Mouse (Mus musculus): ENCODE results near the gene Tcp11. TPM values are rescaled to one million over a fixed set of nuclear protein-coding genes. Genes with fewer than 3 reads are reported as not detected.
A peak's percentile ranks its signal among the peaks of the same experiment; 100 is the strongest.

The Tcp11 gene
- total RNA-seq, 1 experiment from 2014 or later = 2.3 TPM

DNA sequence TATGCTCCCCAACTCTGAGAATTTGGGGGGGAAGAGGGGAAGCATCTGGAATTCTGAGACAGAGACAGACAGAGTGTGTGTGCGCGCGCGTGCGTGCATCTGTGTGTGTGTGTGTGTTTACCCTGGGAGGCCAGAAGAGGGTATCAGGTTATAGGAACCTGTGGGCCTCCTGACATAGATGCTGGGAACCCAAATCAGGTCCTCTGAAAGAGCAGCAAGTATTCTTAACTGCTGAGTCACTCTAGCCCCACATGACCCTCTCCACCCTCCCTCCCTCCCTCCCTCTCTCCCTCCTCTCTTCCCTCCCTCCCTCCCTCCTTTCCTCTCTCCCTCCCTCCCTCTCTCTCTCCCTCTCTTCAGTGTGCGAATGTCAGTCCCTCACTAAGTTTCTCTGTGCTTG is 8.3 kb upstream of the Tcp11 start:
- no peak for ATAC-seq (replicated peaks; ENCODE audit: insufficient number of reproducible peaks, low FRiP score, low TSS enrichment, poor library complexity, severe bottlenecking)

GRCm38 (mm10) chr17:28087430-28087829 is 7.0 kb upstream of the Tcp11 start:
- ATAC-seq (replicated peaks; ENCODE audit: insufficient number of reproducible peaks, low FRiP score, low TSS enrichment, poor library complexity, severe bottlenecking) = no peak

- ATAC-seq (replicated peaks; ENCODE audit: insufficient number of reproducible peaks, low FRiP score, low TSS enrichment, poor library complexity, severe bottlenecking) = peak; percentile 87
Observed at GRCm38 (mm10) chr17:28084964-28085363, 4.5 kb upstream of the Tcp11 start.

GRCm38 (mm10) chr17:28084395-28084905 is 4.0 kb upstream of the Tcp11 start:
- ATAC-seq (replicated peaks; ENCODE audit: insufficient number of reproducible peaks, low FRiP score, low TSS enrichment, poor library complexity, severe bottlenecking) = no peak

DNA sequence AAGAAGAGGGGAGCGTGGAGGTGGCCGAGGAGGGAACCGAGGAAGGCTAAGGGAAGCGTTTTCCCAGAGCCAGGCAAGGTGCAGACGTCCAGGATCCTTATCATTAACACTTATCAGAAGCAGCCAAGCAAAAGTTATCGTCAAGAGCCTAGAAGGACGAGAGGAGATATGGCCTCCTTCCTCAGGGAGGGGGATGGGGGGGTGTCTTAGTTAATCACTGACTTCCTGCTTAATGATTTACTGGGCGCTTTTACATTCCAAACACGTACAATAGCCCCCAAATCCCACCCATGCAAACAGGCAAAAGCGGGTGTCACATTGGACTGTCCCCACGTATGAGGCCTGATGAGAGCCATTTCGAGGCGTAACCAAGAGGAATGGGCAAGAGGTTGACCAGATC is 2.4 kb upstream of the Tcp11 start:
- no peak for ATAC-seq (replicated peaks; ENCODE audit: insufficient number of reproducible peaks, low FRiP score, low TSS enrichment, poor library complexity, severe bottlenecking)

GRCm38 (mm10) chr17:28081856-28082255 is 1.4 kb upstream of the Tcp11 start:
- no peak for ATAC-seq (replicated peaks; ENCODE audit: insufficient number of reproducible peaks, low FRiP score, low TSS enrichment, poor library complexity, severe bottlenecking)

DNA sequence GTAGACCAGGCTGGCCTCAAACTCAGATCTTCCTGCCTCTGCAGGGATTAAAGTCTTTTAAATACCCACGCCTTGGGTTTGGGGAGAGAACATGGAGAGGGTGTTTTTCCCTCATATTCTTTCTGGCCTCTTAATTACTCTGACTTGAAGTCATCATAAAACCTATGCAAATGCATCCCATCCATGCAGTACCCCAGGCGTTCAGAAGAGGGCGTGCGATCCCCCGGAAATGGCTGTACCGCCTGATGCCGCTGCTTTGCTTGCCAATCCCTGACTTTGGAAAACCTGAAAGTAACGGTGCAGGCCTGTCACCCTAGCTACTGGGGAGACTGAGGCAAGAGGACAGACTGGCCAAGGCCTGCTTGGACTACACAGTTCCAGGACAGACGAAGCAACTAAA is 946 bp upstream of the Tcp11 start:
- ATAC-seq (replicated peaks; ENCODE audit: insufficient number of reproducible peaks, low FRiP score, low TSS enrichment, poor library complexity, severe bottlenecking) = no peak

DNA sequence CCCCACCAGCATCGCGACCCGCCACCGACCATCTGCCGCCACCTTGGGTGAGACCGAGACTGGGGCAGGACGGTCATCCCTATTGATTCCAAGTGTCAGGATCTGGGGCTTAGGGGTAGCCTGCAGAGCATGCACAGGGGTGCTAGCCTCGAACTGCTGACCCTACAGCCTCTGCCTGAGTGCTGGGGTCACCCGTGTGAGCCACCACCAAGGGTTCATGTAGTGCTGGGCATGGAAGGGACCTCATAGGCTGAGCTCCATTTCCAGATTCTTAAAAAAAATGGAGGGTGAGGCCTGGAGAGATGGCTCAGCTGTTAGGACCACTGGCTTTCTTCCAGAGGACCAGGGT is 352 bp upstream of the Tcp11 start:
- no peak for ATAC-seq (replicated peaks; ENCODE audit: insufficient number of reproducible peaks, low FRiP score, low TSS enrichment, poor library complexity, severe bottlenecking)

DNA sequence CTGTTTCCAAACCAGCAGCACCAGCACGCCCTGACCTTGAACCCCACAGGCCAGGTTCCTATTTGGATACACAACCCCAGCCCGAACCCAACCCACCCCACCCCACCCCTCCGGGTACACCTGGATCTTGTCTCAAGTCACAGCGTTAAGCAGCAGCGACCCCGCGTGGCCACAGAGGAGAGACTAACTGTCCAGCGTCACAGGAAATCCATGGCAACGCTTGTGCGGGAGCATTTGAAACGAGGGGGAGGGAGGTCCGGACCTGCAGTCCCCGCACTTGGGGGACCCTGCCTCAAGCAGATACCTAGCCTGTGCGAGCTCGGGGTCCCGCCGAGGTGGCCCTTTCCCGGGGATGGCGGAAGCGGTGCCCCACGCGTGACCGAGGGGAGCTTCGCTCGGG is 821 bp downstream of the Tcp11 start:
- ATAC-seq (replicated peaks; ENCODE audit: insufficient number of reproducible peaks, low FRiP score, low TSS enrichment, poor library complexity, severe bottlenecking) = peak; percentile 51

GRCm38 (mm10) chr17:28078028-28078427 is 2.4 kb downstream of the Tcp11 start:
- no peak for ATAC-seq (replicated peaks; ENCODE audit: insufficient number of reproducible peaks, low FRiP score, low TSS enrichment, poor library complexity, severe bottlenecking)

DNA sequence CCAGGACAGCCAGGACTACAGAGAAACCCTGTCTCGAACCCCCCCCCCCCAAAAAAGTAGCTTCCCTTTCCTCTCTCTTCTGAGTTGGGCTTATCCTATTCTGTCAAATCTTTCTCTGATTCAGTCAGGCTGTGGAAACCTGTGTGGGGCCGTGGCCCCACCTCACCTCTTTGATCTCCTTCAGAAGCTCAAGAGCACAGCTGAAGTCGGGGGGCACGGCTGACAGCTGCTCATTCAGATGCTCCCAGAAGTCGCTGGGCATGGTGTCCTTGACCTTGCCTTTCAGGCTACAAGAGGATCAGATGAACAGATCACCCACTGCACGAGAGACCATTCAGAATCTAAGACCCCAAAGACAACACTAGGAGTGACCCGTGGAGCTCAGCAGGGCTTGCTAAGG is 6.0 kb downstream of the Tcp11 start:
- no peak for ATAC-seq (replicated peaks; ENCODE audit: insufficient number of reproducible peaks, low FRiP score, low TSS enrichment, poor library complexity, severe bottlenecking)

- ATAC-seq (replicated peaks; ENCODE audit: insufficient number of reproducible peaks, low FRiP score, low TSS enrichment, poor library complexity, severe bottlenecking) = no peak
Observed at GRCm38 (mm10) chr17:28072730-28073129, 7.7 kb downstream of the Tcp11 start.

GRCm38 (mm10) chr17:28070256-28070655 is 10.2 kb downstream of the Tcp11 start:
- no peak for ATAC-seq (replicated peaks; ENCODE audit: insufficient number of reproducible peaks, low FRiP score, low TSS enrichment, poor library complexity, severe bottlenecking)

- no peak for ATAC-seq (replicated peaks; ENCODE audit: insufficient number of reproducible peaks, low FRiP score, low TSS enrichment, poor library complexity, severe bottlenecking)
Observed at GRCm38 (mm10) chr17:28069446-28069845, 11.0 kb downstream of the Tcp11 start.

- no peak for ATAC-seq (replicated peaks; ENCODE audit: insufficient number of reproducible peaks, low FRiP score, low TSS enrichment, poor library complexity, severe bottlenecking)
Observed at GRCm38 (mm10) chr17:28067303-28067702, 13.1 kb downstream of the Tcp11 start.

- ATAC-seq (replicated peaks; ENCODE audit: insufficient number of reproducible peaks, low FRiP score, low TSS enrichment, poor library complexity, severe bottlenecking) = no peak
Observed at GRCm38 (mm10) chr17:28063163-28063562, 17.3 kb downstream of the Tcp11 start.

DNA sequence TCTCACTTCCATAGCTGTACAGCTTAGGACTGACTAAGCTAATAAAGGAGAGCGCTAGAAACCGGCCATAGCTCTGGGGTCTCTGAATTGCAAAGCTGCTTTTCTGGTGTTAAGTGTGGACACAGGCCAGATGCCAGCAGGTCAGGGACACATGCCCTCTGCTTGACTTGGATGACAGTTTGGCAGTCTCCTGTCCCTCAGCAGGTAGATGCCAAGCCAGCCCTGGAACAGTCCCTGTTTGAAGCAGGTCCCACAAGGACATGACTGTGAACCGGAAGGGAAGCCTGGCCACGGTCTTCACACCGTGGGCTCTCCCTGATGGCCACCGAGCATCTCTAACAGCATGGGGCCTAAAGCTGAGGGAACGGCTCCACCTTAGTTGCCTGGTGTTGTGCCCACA is 17.7 kb downstream of the Tcp11 start:
- ATAC-seq (replicated peaks; ENCODE audit: insufficient number of reproducible peaks, low FRiP score, low TSS enrichment, poor library complexity, severe bottlenecking) = no peak

DNA sequence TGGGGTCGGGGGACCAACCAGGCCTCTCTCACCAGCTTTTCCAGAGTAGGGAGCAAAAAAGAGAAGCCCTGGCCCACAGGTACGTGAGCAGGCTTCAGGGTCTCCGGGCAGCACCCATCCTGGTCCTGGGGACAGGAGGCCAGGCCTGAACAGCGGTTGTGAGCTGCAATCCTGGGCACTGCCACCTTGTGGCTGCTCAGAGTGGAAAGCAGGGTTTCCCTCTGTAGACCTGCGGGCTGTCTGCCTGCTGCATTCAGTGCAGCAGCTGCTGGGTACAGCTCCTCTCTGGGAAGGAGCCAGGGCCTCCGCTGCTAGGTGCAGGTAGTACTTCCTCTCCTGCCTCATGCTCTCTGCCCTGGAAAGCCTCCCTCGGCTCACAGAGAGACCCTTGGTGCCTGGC is 19.0 kb downstream of the Tcp11 start:
- ATAC-seq (replicated peaks; ENCODE audit: insufficient number of reproducible peaks, low FRiP score, low TSS enrichment, poor library complexity, severe bottlenecking) = no peak

DNA sequence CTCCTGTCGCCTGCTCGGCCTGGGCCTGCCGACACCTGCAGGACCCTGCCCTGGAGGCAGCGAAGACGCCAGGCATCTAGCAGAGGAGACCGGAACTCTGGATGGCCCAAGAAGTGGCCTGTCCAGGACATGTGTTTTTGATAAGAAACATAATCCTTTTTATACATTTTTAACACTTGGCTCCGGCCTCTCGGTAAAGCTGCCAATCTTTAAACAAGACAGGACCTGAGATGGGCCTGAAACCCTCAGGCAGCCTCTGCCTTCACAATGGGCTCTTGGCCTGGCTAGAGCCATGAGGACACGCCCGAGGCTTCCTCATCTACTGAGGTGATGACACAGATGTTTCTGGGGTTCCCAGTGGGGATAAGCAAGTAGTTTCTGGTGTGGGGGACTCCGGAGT is 19.8 kb downstream of the Tcp11 start:
- ATAC-seq (replicated peaks; ENCODE audit: insufficient number of reproducible peaks, low FRiP score, low TSS enrichment, poor library complexity, severe bottlenecking) = no peak

GRCm38 (mm10) chr17:28058346-28058745 is 22.1 kb downstream of the Tcp11 start:
- ATAC-seq (replicated peaks; ENCODE audit: insufficient number of reproducible peaks, low FRiP score, low TSS enrichment, poor library complexity, severe bottlenecking) = no peak

- no peak for ATAC-seq (replicated peaks; ENCODE audit: insufficient number of reproducible peaks, low FRiP score, low TSS enrichment, poor library complexity, severe bottlenecking)
Observed at GRCm38 (mm10) chr17:28052293-28052863, 28.1 kb downstream of the Tcp11 start.

Measured in monocyte, adult 5-6 weeks (primary cell).